Mouse (Mus musculus) kidney, embryonic 16.5 days (tissue): ENCODE data around the gene 1700003E16Rik. TPM values are rescaled to one million over a fixed set of nuclear protein-coding genes. Genes with fewer than 3 reads are reported as not detected.

Experiments
- ATAC-seq: fragments of 200-750 bp; cut with Nextera tagmentation; 2 replicates; pipeline ENCODE4 v1.8.0; 2017; ENCODE audit warnings: moderate TSS enrichment; ENCODE audit not compliant: low FRiP score, low TSS enrichment
- H3K27ac ChIP-seq: fragments of 300-500 bp; sonication (generic); 2 replicates; pipeline ENCODE4 v1.5.1; 2014; ENCODE audit warnings: low read length
- H3K27me3 ChIP-seq: fragments of 300-500 bp; sonication (generic); 2 replicates; pipeline ENCODE4 v1.6.1; 2014; ENCODE audit warnings: low read length, control low read depth, mixed read lengths; ENCODE audit not compliant: insufficient read depth
- H3K36me3 ChIP-seq: fragments of 300-500 bp; sonication (generic); 2 replicates; pipeline ENCODE4 v1.6.1; 2014; ENCODE audit warnings: low read length, control low read depth, mixed read lengths; ENCODE audit not compliant: insufficient read depth
- H3K4me1 ChIP-seq: fragments of 300-500 bp; sonication (generic); 2 replicates; pipeline ENCODE4 v1.6.1; 2014; ENCODE audit warnings: low read length, control low read depth, mixed read lengths; ENCODE audit not compliant: insufficient read depth
- H3K4me2 ChIP-seq: fragments of 300-500 bp; sonication (generic); replicated peaks from 2 replicates; pipeline ENCODE4 v1.6.1; 2014; ENCODE audit warnings: low read depth, low read length
- H3K4me3 ChIP-seq: fragments of 300-500 bp; sonication (generic); 2 replicates; pipeline ENCODE4 v1.5.1; 2014; ENCODE audit warnings: mild to moderate bottlenecking, low read length
- H3K9ac ChIP-seq: fragments of 300-500 bp; sonication (generic); replicated peaks from 2 replicates; pipeline ENCODE4 v1.6.1; 2014; ENCODE audit warnings: low read length
- H3K9me3 ChIP-seq: fragments of 300-500 bp; sonication (generic); 2 replicates; pipeline ENCODE4 v1.6.1; 2016; ENCODE audit warnings: low read length, control low read depth
- WGBS: fragments of 180-500 bp; shearing (Covaris S2); extraction: QIAGEN DNeasy Blood & Tissue Kit; methylation state at CpG from one replicate; pipeline ENCODE4 v1.1.7; 2014; 5-methylcytosine and 5-hydroxymethylcytosine counted together
- polyA plus RNA-seq: library from polyadenylated mRNA; unstranded; fragments of >200 nt; fragmentation: Nextera tagmentation; extraction: Ambion mirVana; gene quantifications from 2 replicates; pipeline ENCODE4 v1.2.1, GENCODE M21; 2015

1700003E16Rik gene
- polyA plus RNA-seq, 1 experiment from 2014 or later: 2.6 TPM

DNA sequence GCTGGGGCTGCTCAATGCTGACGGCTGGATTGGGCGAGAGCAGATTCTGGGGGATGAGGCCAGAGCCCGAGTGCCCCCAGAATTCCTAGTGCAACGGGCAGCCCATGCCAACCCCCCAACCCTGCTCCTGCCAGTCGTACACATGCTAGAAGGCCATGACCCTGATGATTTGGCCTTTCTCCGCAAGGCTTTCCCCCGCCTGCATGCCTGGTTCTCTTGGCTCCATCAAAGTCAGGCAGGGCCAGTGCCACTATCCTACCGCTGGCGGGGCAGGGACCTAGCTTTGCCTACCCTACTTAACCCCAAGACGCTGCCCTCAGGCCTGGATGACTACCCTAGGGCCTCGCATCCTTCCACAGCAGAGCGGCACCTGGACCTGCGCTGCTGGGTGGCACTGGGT, 38.6 kb upstream of the 1700003E16Rik start:
- no peak overlapping the region; the same call in 1 of the 2 replicates for H3K27ac ChIP-seq
- H3K4me3 ChIP-seq: no peak overlapping the region
- ATAC-seq: no peak
- H3K9me3 ChIP-seq: no peaks in the 10 kb centered on the region
- no peak overlapping the region for H3K4me2 ChIP-seq
- H3K27me3 ChIP-seq: no peaks in the 10 kb centered on the region
- peaks cover 48% of the 10 kb centered on the region for H3K4me1 ChIP-seq
- 87% methylated on average over 13 of the region's 13 CpGs for WGBS
- peaks cover 17% of the 10 kb centered on the region for H3K36me3 ChIP-seq
- no peak overlapping the region; the same call in 1 of the 2 replicates for H3K9ac ChIP-seq

DNA sequence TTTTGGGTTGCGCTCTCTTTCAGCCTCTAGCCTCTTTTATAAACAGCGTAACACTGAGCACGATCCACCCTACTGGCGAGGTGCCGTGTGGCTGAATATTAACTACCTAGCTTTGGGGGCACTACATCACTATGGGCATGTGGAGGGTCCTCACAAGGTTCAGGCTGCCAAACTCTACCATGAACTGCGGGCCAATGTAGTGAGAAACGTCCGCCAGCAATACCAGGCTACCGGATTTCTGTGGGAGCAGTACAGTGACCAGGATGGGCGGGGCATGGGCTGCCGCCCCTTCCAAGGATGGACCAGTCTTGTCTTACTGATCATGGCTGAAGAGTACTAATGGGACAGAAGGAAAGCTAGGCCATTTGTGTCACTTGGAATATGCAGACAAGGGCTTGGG, 37.8 kb upstream of the 1700003E16Rik start:
- Histone ChIP-seq H3K4me1 (peaks cover 55% of the 10 kb centered on the region), H3K4me2 (no peak overlapping the region), H3K9ac (no peak overlapping the region), H3K4me3 (no peak overlapping the region), H3K9me3 (no peaks in the 10 kb centered on the region), H3K36me3 (peaks cover 20% of the 10 kb centered on the region), H3K27ac (no peak overlapping the region), H3K27me3 (no peaks in the 10 kb centered on the region)
- no peak for ATAC-seq
- WGBS: 82% methylated on average over 11 of the region's 11 CpGs

DNA sequence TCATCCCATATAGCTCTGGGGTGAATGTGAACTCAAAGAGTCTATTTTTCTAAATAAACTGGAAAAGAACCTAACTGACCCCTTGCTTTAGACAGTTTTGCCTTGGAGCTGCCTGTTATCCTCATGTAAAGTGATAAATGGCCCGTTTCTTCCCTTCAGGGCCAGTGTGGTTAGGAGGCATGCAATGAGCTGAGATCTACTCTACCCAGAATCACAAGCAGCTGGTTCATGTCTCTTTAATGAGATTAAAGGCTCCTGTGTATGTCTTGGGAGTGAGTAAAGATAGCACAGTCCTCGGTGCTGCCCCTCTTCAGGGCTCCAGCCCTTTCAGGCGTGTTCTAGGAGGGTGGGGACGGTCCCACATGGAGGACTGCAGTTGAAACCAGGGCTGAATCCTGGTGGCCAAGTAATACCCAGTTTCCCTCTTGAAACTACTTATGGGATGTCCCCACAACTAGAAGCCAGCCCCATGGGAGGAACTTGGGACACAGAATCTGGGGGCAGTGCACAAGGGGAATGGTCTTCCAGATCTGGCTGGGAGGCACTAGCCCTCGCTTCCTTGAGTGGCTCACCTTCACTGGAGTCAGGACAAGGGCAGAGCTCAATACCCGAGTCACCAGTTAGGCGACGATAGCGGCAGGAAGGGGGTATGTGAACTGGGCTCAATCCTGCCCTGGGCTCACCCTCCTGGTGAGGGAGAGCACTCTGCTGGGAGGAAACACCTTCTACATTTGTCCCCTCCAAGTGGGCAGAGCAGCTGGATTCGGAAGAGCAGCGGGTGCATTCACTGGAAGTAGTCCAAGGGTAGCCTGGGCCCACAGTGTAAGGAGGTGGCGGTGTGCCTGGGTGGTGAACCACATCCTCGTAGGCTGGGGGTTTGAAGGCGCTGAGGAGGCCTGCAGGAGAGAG, 37.1 kb upstream of the 1700003E16Rik start:
- Histone ChIP-seq H3K4me2 (peak overlapping the region; percentile 87; the same call in 1 of the 2 replicates), H3K4me1 (peaks cover 62% of the 10 kb centered on the region), H3K27ac (peak overlapping the region; percentile 45), H3K9ac (peak overlapping the region; percentile 82), H3K27me3 (no peaks in the 10 kb centered on the region), H3K4me3 (no peak overlapping the region), H3K9me3 (no peaks in the 10 kb centered on the region), H3K36me3 (peaks cover 20% of the 10 kb centered on the region)
- no peak for ATAC-seq
- 61% methylated on average over 14 of the region's 14 CpGs for WGBS

DNA sequence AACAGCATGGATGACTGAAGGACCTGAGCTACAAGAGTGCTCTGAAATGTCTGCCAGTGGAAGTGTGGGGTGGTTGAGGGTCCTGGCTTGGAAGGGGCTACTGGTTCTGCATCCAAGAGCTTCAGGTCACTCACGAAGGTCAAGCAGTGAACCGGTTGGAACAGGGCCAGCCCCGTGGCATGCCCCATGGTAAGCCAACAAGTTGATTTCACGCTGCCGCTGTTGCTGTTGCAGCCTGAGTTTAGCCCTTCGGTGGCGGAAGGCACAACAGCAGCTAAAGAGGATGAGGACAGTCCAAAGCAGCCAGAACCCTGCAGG, 36.5 kb upstream of the 1700003E16Rik start:
- 65% methylated on average over 7 of the region's 7 CpGs for WGBS
- H3K9ac ChIP-seq: peak overlapping the region; percentile 82

DNA sequence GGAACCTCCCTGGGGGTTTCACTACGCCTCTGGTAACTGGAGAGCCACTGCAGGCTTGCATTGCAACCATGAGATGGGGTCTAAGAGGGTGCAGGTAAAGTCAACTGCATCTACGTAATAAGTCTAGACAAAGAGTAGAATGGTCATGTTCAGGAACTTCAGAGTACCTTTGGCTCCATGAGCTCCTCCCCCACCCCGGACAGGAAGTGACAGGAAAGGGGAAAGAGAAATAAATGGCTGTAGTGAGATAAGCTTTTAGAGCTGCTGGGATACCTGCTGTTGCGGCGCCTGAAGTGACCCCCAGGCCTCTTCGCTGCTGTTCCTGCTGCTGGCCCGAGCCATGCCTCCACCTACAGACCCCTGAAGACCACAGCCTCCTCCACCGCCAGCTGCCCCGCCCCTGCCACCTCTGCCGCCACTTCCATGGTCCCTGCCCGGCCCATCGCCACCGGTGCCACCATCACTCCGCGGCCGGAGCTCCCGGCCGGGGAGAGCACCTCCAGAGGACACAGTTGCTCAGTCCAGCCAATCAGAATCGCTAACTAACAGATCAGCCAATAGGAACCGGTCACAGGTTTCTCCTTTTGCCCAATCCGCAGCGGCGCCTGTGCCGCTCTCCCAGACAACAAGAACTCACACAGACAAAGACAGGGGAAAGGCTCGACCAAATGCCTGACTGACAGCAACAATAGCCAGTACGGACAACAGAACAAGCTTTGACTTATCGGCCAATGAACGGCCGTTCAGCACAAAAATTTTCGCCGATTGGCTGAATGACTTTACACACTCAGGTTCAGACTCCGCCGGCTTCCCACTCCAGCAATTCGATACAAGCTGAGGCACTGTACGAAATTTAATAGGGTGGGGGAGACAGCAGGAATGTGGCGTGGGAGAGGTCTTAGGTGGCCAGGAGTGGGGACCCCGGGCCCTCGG, 35.0 kb upstream of the 1700003E16Rik start, which contains the start of gene Wbp1:
Gene Wbp1 (minus strand): TSS at position 630 of the 933 bp plus-strand sequence.
- WGBS: under 1% methylated on average over 38 of the region's 38 CpGs
- peaks cover 63% of the 10 kb centered on the region for H3K4me1 ChIP-seq

More for the DNA sequence above, 36.5 kb upstream of the 1700003E16Rik start:
- H3K27me3 ChIP-seq: no peaks in the 10 kb centered on the region
- peak overlapping the region; percentile 45 for H3K27ac ChIP-seq
- H3K4me1 ChIP-seq: peaks cover 63% of the 10 kb centered on the region
- H3K4me3 ChIP-seq: peak overlapping the region; percentile 76
- ATAC-seq: no peak
- peaks cover 20% of the 10 kb centered on the region for H3K36me3 ChIP-seq
- no peaks in the 10 kb centered on the region for H3K9me3 ChIP-seq
- H3K4me2 ChIP-seq: peak overlapping the region; percentile 87

DNA sequence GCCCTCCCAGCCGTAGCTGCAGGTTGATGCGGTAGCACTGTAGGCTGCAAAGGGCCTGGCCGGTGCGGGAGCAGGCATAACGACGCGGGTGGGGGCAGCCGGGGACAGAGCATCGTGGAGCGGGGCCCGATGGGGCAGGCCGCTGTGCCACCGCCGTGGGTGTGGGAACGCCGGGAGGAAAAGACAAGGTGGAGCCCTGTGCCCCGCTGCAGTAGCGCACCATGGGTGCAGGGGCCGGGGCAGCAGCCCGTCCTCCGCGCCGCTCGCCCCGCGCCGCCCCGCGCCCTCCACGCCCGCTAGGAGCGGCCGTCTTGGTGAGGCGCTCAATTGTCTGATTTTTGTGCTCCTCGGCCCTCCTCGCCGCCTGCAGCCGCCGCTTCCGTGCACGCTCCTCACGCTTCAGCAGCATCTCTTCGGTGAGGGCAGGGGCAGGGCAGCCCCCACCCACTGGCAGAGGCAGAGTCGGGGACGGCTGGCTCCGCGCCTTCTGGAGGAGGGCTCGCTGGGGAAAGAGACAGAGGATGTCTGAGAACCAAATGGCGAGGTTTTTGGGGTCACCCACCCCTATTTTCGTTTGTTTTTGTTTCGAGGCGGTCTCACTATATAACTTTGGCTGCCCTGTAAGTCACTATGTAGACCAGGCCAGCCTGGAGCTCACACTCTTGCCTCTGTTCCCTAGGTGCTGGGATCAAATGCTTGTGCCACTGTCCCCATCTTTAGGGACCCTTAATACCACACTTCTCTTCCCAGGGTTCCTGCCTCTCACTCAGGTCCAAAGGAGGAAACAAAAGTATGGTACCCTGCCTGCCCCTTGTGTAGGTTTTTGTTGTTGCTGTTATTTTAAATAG, 34.1 kb upstream of the 1700003E16Rik start:
- Histone ChIP-seq H3K9me3 (no peaks in the 10 kb centered on the region), H3K9ac (peak overlapping the region; percentile 91), H3K27me3 (no peaks in the 10 kb centered on the region), H3K27ac (peak overlapping the region; percentile 98), H3K4me1 (peaks cover 55% of the 10 kb centered on the region), H3K4me3 (peak overlapping the region; percentile 76), H3K4me2 (peak overlapping the region; percentile 91), H3K36me3 (peaks cover 20% of the 10 kb centered on the region)
- under 1% methylated on average over 43 of the region's 52 CpGs for WGBS
- no peak; the same call in 1 of the 2 replicates for ATAC-seq

More for the DNA sequence above, 35.0 kb upstream of the 1700003E16Rik start, which contains the start of gene Wbp1:
- H3K27me3 ChIP-seq: no peaks in the 10 kb centered on the region
- H3K27ac ChIP-seq: peak within 1 kb of the TSS; percentile 98
- H3K9ac ChIP-seq: peak within 1 kb of the TSS; percentile 91
- peaks cover 20% of the 10 kb centered on the region for H3K36me3 ChIP-seq
- peak within 1 kb of the TSS; percentile 91 for H3K4me2 ChIP-seq
- ATAC-seq: peak; percentile 96
- no peaks in the 10 kb centered on the region for H3K9me3 ChIP-seq
- H3K4me3 ChIP-seq: peak within 1 kb of the TSS; percentile 76

DNA sequence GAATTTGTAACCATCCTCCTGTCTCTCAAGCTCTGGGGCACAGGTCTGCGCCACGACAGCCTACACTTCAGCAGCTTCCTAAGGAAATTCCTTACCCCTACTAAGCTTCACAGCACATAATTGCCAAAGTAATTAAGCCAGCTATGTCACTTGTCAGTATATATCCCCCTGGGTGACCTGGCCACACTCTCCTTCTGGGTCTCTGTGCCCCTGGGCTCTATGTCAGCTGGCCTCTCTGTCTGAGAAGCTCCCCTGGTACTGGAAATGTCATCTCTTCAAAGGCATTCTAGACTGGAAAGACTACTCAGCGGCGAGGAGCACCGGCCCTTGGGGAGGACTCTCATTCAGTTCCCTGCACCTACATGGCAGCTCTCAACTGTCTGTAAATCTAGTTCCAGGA, 33.2 kb upstream of the 1700003E16Rik start:
- H3K36me3 ChIP-seq: peaks cover 17% of the 10 kb centered on the region
- no peak overlapping the region for H3K27ac ChIP-seq
- 74% methylated on average over 5 of the region's 5 CpGs for WGBS
- 0 out of 2 replicates have a peak overlapping the region, but pooled peaks have one; percentile 76 for H3K4me3 ChIP-seq
- ATAC-seq: no peak
- H3K4me1 ChIP-seq: peaks cover 53% of the 10 kb centered on the region
- no peaks in the 10 kb centered on the region for H3K27me3 ChIP-seq
- no peaks in the 10 kb centered on the region for H3K9me3 ChIP-seq
- H3K4me2 ChIP-seq: peak overlapping the region; percentile 91
- H3K9ac ChIP-seq: no peak overlapping the region

DNA sequence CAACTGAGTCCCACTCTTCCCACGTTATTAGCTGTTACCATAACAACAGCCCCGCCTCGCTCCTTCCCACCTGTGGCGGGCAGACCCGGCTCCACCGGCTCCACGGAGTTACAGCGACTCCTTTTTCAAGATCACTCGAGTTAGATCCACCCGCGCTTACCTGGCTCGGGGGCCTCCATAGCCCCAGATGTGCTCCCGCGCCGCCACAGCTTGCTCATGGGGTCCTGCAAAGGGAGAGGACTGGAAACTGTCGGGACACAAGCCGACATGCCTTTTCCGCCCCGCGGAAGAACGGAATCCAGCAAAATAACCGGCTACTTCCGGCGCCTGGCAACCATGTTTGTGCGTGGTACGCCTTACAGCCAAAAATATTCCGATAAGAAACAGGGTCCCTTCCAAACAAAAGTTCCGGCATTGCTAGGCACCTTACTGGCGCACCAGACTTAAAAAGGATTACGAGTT, 31.3 kb upstream of the 1700003E16Rik start:
- Histone ChIP-seq H3K4me2 (peak overlapping the region; percentile 91), H3K27ac (peak overlapping the region; percentile 76; the same call in 1 of the 2 replicates), H3K9ac (peak overlapping the region; percentile 85), H3K36me3 (peaks cover 3% of the 10 kb centered on the region; the same call in 1 of the 2 replicates), H3K4me1 (peaks cover 39% of the 10 kb centered on the region), H3K27me3 (no peaks in the 10 kb centered on the region), H3K4me3 (peak overlapping the region; percentile 78), H3K9me3 (no peaks in the 10 kb centered on the region)
- WGBS: under 1% methylated on average over 30 of the region's 30 CpGs
- ATAC-seq: no peak
